Mouse (Mus musculus) megakaryocyte, embryonic 14.5 days (primary cell): ENCODE measurements around the gene Hist1h2bq. TPM values are rescaled to one million over a fixed set of nuclear protein-coding genes. Genes with fewer than 3 reads are reported as not detected.
"Not testable (repeated sequence)": the region's sequence is repeated elsewhere in the genome, so short reads cannot be mapped to it uniquely, and the experiment has no call there.

Experiments used
- H3K27me3 ChIP-seq: replicated peaks from 2 replicates; pipeline ENCODE3; 2012; ENCODE audit warnings: inconsistent platforms
- H3K36me3 ChIP-seq: replicated peaks from 2 replicates; pipeline ENCODE3; 2012; ENCODE audit warnings: low read length, inconsistent platforms, mixed read lengths
- H3K4me1 ChIP-seq: 2 replicates; pipeline ENCODE4 v1.6.1; 2012; ENCODE audit warnings: inconsistent platforms
- H3K4me3 ChIP-seq: replicated peaks from 2 replicates; pipeline ENCODE3; 2012; ENCODE audit warnings: moderate library complexity, mild to moderate bottlenecking, inconsistent platforms
- H3K9me3 ChIP-seq: 2 replicates; pipeline ENCODE4 v1.6.1; 2012; ENCODE audit warnings: inconsistent platforms
- FLI1 ChIP-seq: IDR thresholded peaks from 2 replicates; pipeline ENCODE4 v1.6.1; 2012; ENCODE audit warnings: low read length, inconsistent platforms, mixed read lengths
- GATA1 ChIP-seq: IDR thresholded peaks from 3 replicates; pipeline ENCODE4 v1.6.1; 2012; ENCODE audit warnings: mixed read lengths, low read length, inconsistent platforms, borderline replicate concordance
- polyA plus RNA-seq: library from polyadenylated mRNA; stranded (reverse); fragments of >175 nt; gene quantifications from 2 replicates; pipeline ENCODE4 v1.2.3, GENCODE M21; 2012; ENCODE audit warnings: low replicate concordance; ENCODE audit not compliant: insufficient read depth

Gene Hist1h2bq
- polyA plus RNA-seq, 1 experiment = 83.2 TPM

GRCm38 (mm10) chr13:21787760-21788593 lies 22.0 kb downstream of the Hist1h2bq start:
- Histone ChIP-seq H3K36me3 (no peaks in the 10 kb centered on the region), H3K27me3 (no peaks in the 10 kb centered on the region), H3K9me3 (no peaks in the 10 kb centered on the region), H3K4me3 (peak overlapping the region; percentile 81), H3K4me1 (peaks cover 50% of the 10 kb centered on the region)
- TF ChIP-seq FLI1 (no peak), GATA1 (no peak)

DNA sequence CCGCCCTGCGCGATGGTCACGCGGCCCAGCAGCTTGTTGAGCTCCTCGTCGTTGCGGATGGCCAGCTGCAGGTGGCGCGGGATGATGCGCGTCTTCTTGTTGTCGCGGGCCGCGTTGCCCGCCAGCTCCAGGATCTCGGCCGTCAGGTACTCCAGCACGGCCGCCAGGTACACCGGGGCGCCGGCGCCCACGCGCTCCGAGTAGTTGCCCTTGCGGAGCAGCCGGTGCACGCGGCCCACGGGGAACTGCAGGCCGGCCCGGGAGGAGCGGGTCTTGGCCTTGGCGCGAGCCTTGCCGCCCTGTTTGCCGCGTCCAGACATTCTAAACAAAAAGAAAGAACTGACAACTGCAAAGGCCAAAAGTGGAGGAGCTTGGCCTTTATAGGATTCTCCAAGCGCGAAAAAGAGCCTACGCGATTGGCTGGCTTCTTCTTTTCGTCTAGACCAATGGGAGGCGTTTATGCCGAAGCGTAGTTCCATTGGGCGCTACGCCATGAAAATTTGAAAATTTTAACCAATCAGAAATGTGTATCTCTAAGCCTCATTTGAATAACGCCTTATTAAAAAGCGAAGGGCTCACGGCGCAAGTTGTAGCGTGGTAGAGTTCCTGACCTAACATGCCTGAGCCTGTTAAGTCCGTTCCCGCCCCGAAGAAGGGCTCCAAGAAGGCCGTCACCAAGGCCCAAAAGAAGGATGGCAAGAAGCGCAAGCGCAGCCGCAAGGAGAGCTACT lies 22.9 kb downstream of the Hist1h2bq start, which contains the start of the genes Hist1h2an and Hist1h2bp:
Hist1h2an (minus strand) TSS at position 320 of the 731 bp plus-strand sequence.
Hist1h2bp (plus strand) TSS at position 563 of the 731 bp plus-strand sequence.
- not testable (repeated sequence) for H3K36me3 ChIP-seq, H3K9me3 ChIP-seq, H3K27me3 ChIP-seq
- peaks cover 58% of the 10 kb centered on the region for H3K4me1 ChIP-seq
- peak within 1 kb of the TSS; percentile 89 for H3K4me3 ChIP-seq

GRCm38 (mm10) chr13:21786189-21786898 lies 23.7 kb downstream of the Hist1h2bq start:
- TF ChIP-seq GATA1 (no peak), FLI1 (no peak)
- Histone ChIP-seq H3K9me3 (no peaks in the 10 kb centered on the region), H3K4me1 (peaks cover 59% of the 10 kb centered on the region), H3K4me3 (peak overlapping the region; percentile 88), H3K27me3 (no peaks in the 10 kb centered on the region), H3K36me3 (no peaks in the 10 kb centered on the region)

GRCm38 (mm10) chr13:21784311-21784710 lies 25.7 kb downstream of the Hist1h2bq start:
- no peak for TF ChIP-seq GATA1
- TF ChIP-seq FLI1 = no peak
- Histone ChIP-seq H3K27me3 (no peaks in the 10 kb centered on the region), H3K9me3 (no peaks in the 10 kb centered on the region), H3K4me3 (peak overlapping the region; percentile 4), H3K36me3 (no peaks in the 10 kb centered on the region), H3K4me1 (peaks cover 63% of the 10 kb centered on the region)

GRCm38 (mm10) chr13:21783734-21784161 lies 26.2 kb downstream of the Hist1h2bq start:
- Histone ChIP-seq H3K36me3 (no peaks in the 10 kb centered on the region), H3K9me3 (no peaks in the 10 kb centered on the region), H3K27me3 (no peaks in the 10 kb centered on the region), H3K4me3 (peak overlapping the region; percentile 83), H3K4me1 (peaks cover 66% of the 10 kb centered on the region)
- TF ChIP-seq FLI1 = no peak
- TF ChIP-seq GATA1 = no peak

- H3K9me3 ChIP-seq = no peaks in the 10 kb centered on the region
- peaks cover 68% of the 10 kb centered on the region for H3K4me1 ChIP-seq
- H3K36me3 ChIP-seq = no peaks in the 10 kb centered on the region
- H3K4me3 ChIP-seq = peak within 1 kb of the TSS; percentile 87
- H3K27me3 ChIP-seq = no peaks in the 10 kb centered on the region
- no peak for TF ChIP-seq GATA1
- TF ChIP-seq FLI1 = no peak
Observed at GRCm38 (mm10) chr13:21783255-21783617, 26.8 kb downstream of the Hist1h2bq start, which contains the start of gene Hist1h3i. Gene Hist1h3i (minus strand): TSS chr13:21783370.

GRCm38 (mm10) chr13:21782361-21783254 lies 27.4 kb downstream of the Hist1h2bq start:
- Histone ChIP-seq H3K4me1 (peaks cover 68% of the 10 kb centered on the region), H3K4me3 (peak overlapping the region; percentile 87)
- not testable (repeated sequence) for H3K36me3 ChIP-seq, H3K27me3 ChIP-seq, H3K9me3 ChIP-seq

DNA sequence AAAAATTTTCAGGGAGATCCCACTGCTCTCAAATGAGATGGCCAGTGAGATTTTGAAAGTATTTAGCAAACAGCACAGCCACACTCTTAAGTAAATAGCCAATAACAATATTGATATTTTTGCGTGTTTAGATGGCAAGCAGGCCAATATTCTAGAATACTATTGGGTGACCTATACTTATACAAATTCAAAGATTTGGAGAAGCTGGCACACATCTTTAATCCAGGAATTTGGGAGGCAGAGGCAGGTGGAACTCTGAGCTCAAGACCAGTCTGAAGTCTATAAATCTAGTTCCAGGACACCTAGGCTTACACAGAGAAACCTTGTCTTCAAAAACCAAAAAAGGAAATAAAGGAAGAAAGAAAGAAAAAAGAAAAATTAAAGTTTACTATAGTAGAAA lies 28.4 kb downstream of the Hist1h2bq start:
- peaks cover 72% of the 10 kb centered on the region for H3K4me1 ChIP-seq
- H3K27me3 ChIP-seq = no peaks in the 10 kb centered on the region
- H3K9me3 ChIP-seq = no peaks in the 10 kb centered on the region
- no peak overlapping the region for H3K4me3 ChIP-seq
- no peak for TF ChIP-seq FLI1
- TF ChIP-seq GATA1 = no peak
- no peaks in the 10 kb centered on the region for H3K36me3 ChIP-seq

DNA sequence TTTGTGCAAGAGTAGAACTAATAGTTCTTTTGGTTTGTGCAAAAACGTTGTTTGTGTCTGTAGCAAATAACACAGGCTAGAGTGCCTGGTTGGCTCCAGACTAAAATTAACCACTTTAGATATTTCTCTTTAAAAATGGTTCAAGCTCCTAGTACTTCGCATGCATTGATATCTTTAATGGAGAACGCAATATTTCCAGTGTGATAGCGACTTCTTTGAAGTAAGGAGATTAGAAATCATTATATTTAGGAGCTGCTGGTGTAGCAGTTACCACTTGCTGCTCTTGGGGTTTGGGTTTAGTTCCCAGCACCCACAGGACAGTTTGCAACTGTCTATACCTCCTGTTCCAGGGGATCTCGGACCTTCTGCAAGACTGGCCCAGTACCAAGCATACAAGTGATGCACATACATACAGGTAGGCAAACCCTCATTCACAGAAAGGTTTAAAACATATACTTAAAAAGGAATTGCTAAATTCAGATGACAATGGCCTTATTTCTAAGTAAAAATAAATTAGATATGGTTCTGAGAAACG lies 28.9 kb downstream of the Hist1h2bq start:
- Histone ChIP-seq H3K4me1 (peaks cover 67% of the 10 kb centered on the region), H3K36me3 (no peaks in the 10 kb centered on the region), H3K4me3 (peak overlapping the region; percentile 92), H3K27me3 (no peaks in the 10 kb centered on the region), H3K9me3 (no peaks in the 10 kb centered on the region)
- no peak for TF ChIP-seq FLI1
- TF ChIP-seq GATA1 = no peak
